Mouse (Mus musculus) midbrain, embryonic 11.5 days (tissue): ENCODE results near the gene Cyp27a1. TPM values are rescaled to one million over a fixed set of nuclear protein-coding genes. Genes with fewer than 3 reads are reported as not detected.

Experiments used
- ATAC-seq: fragments of 200-750 bp; cut with Nextera tagmentation; 2 replicates; pipeline ENCODE4 v1.8.0; 2017; ENCODE audit warnings: moderate TSS enrichment, moderate library complexity; ENCODE audit not compliant: low FRiP score
- DNase-seq: peaks from one replicate; pipeline ENCODE4 v3.0.0; 2015; ENCODE audit warnings: low spot score; ENCODE audit errors: missing footprints
- H3K27ac ChIP-seq: fragments of 300-500 bp; sonication (generic); 2 replicates; pipeline ENCODE4 v1.5.1; 2014; ENCODE audit warnings: low read depth, low read length
- H3K27me3 ChIP-seq: fragments of 300-500 bp; sonication (generic); 2 replicates; pipeline ENCODE4 v1.6.1; 2014; ENCODE audit warnings: mild to moderate bottlenecking, low read length, moderate library complexity, mixed read lengths; ENCODE audit not compliant: control insufficient read depth, insufficient read depth
- H3K36me3 ChIP-seq: fragments of 300-500 bp; sonication (generic); 2 replicates; pipeline ENCODE4 v1.6.1; 2014; ENCODE audit warnings: mild to moderate bottlenecking, low read length, moderate library complexity, mixed read lengths; ENCODE audit not compliant: control insufficient read depth, insufficient read depth
- H3K4me1 ChIP-seq: fragments of 300-500 bp; sonication (generic); 2 replicates; pipeline ENCODE4 v1.6.1; 2014; ENCODE audit warnings: low read length; ENCODE audit not compliant: control insufficient read depth, insufficient read depth
- H3K4me2 ChIP-seq: fragments of 300-500 bp; sonication (generic); 2 replicates; pipeline ENCODE4 v1.6.1; 2014; ENCODE audit warnings: mild to moderate bottlenecking, moderate library complexity
- H3K4me3 ChIP-seq: fragments of 300-500 bp; sonication (generic); 2 replicates; pipeline ENCODE4 v1.5.1; 2014; ENCODE audit warnings: low read depth, low read length
- H3K9ac ChIP-seq: fragments of 300-500 bp; sonication (generic); 2 replicates; pipeline ENCODE4 v1.6.1; 2014; ENCODE audit warnings: low read length
- H3K9me3 ChIP-seq: fragments of 300-500 bp; sonication (generic); 2 replicates; pipeline ENCODE4 v1.6.1; 2016; ENCODE audit warnings: low read length; ENCODE audit not compliant: control insufficient read depth
- WGBS: fragments of 180-500 bp; shearing (Covaris S2); extraction: QIAGEN DNeasy Blood & Tissue Kit; methylation state at CpG from one replicate; pipeline ENCODE4 v1.1.7; 2014; 5-methylcytosine and 5-hydroxymethylcytosine counted together
- polyA plus RNA-seq: library from polyadenylated mRNA; unstranded; fragments of >200 nt; fragmentation: Nextera tagmentation; extraction: Ambion mirVana; gene quantifications from 2 replicates; pipeline ENCODE4 v1.2.1, GENCODE M21; 2014

The Cyp27a1 gene
- polyA plus RNA-seq, 1 experiment from 2014 or later: 6.7 TPM

DNA sequence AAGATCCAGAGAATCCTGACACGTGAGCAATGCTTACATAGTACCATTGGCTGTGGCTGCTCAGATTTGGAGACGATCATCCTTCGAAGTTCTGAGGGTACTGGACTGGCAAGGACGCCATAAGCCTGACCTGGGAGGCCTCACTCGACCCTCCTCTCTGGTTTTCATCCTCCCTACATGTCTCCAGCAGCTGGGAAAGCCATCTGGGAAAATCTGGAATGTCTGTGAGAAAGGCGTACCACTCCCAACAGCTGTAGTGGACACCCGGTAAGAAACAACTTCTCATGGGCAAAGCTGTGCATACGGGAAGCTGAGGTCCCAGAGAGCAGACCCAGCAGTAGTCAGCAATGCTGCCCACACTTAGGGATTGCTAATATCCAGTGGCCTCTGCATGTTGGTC lies 38.8 kb downstream of the Cyp27a1 start:
- H3K27me3 ChIP-seq: peaks cover 2% of the 10 kb centered on the region; the same call in 1 of the 2 replicates
- 88% methylated on average over 8 of the region's 8 CpGs for WGBS
- no peak overlapping the region for H3K9ac ChIP-seq
- no peak overlapping the region for H3K4me2 ChIP-seq
- no peaks in the 10 kb centered on the region for H3K4me1 ChIP-seq
- ATAC-seq: no peak
- H3K27ac ChIP-seq: no peak overlapping the region
- H3K4me3 ChIP-seq: no peak overlapping the region
- DNase-seq: no peak
- H3K9me3 ChIP-seq: no peaks in the 10 kb centered on the region
- H3K36me3 ChIP-seq: no peaks in the 10 kb centered on the region

GRCm38 (mm10) chr1:74752833-74753232 lies 39.5 kb downstream of the Cyp27a1 start:
- no peaks in the 10 kb centered on the region for H3K4me1 ChIP-seq
- no peaks in the 10 kb centered on the region for H3K9me3 ChIP-seq
- H3K27ac ChIP-seq: no peak overlapping the region
- no peaks in the 10 kb centered on the region; the same call in 1 of the 2 replicates for H3K27me3 ChIP-seq
- DNase-seq: no peak
- ATAC-seq: no peak
- no peak overlapping the region for H3K9ac ChIP-seq
- H3K36me3 ChIP-seq: no peaks in the 10 kb centered on the region
- no peak overlapping the region for H3K4me3 ChIP-seq
- 94% methylated on average over 3 of the region's 3 CpGs for WGBS
- H3K4me2 ChIP-seq: no peak overlapping the region

- DNase-seq (no peak), ATAC-seq (no peak)
- Histone ChIP-seq H3K4me3 (no peak overlapping the region), H3K36me3 (no peaks in the 10 kb centered on the region), H3K4me2 (no peak overlapping the region), H3K9me3 (no peaks in the 10 kb centered on the region), H3K9ac (no peak overlapping the region), H3K27ac (no peak overlapping the region), H3K4me1 (no peaks in the 10 kb centered on the region), H3K27me3 (no peaks in the 10 kb centered on the region)
- 90% methylated on average over 8 of the region's 8 CpGs for WGBS
These were observed 40.0 kb downstream of the Cyp27a1 start for GRCm38 (mm10) chr1:74753266-74753974.

DNA sequence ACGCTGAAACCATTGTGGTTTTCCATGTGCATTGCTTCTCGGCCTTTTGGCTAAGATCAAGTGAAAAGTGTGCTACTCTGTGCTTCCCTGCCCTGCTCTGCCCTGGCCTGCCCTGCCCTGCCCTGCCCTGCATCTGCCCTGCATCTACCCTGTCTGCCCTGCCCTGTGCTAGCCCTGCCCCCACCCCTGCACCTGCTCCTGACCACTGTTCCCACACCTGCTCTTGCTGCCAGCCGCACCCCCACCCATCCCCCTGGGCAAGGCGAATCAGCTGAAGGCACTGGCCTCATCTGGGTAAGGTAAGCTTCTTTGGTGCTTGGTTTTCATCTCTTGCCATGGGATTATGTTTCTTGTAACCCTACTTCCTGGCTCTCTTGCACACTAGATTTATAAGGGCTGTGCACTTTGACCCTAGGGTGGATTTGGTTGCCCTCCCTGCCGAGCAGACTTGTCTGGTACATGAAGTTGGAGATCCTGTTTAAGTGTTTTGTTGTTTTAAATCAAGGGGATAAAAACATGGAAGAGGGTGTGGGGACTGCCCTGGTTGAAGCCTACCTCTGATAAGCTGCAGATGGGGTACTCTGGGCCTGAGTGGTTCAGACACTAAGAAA lies 40.9 kb downstream of the Cyp27a1 start:
- Histone ChIP-seq H3K9me3 (no peaks in the 10 kb centered on the region), H3K4me2 (no peak overlapping the region), H3K9ac (no peak overlapping the region), H3K27me3 (no peaks in the 10 kb centered on the region), H3K4me3 (no peak overlapping the region), H3K27ac (no peak overlapping the region), H3K36me3 (no peaks in the 10 kb centered on the region), H3K4me1 (no peaks in the 10 kb centered on the region)
- 68% methylated on average over 5 of the region's 5 CpGs for WGBS
- DNase-seq (no peak), ATAC-seq (no peak)

GRCm38 (mm10) chr1:74759773-74760172 lies 46.4 kb downstream of the Cyp27a1 start:
- DNase-seq: peak; percentile 86
- no peaks in the 10 kb centered on the region for H3K36me3 ChIP-seq
- WGBS: 29% methylated on average over 4 of the region's 4 CpGs
- H3K27ac ChIP-seq: no peak overlapping the region
- no peak overlapping the region for H3K9ac ChIP-seq
- H3K4me3 ChIP-seq: no peak overlapping the region
- no peak overlapping the region for H3K4me2 ChIP-seq
- no peaks in the 10 kb centered on the region; the same call in 1 of the 2 replicates for H3K27me3 ChIP-seq
- 0 out of 2 replicates have a peak, but pooled peaks have one; percentile 19 for ATAC-seq
- H3K4me1 ChIP-seq: no peaks in the 10 kb centered on the region
- H3K9me3 ChIP-seq: no peaks in the 10 kb centered on the region

GRCm38 (mm10) chr1:74763081-74763480 lies 49.7 kb downstream of the Cyp27a1 start:
- Histone ChIP-seq H3K4me1 (no peaks in the 10 kb centered on the region), H3K36me3 (no peaks in the 10 kb centered on the region), H3K4me3 (no peak overlapping the region), H3K27ac (no peak overlapping the region), H3K4me2 (no peak overlapping the region), H3K9ac (no peak overlapping the region), H3K9me3 (no peaks in the 10 kb centered on the region), H3K27me3 (peaks cover 6% of the 10 kb centered on the region)
- DNase-seq (peak; percentile 93), ATAC-seq (no peak)
- WGBS: 5% methylated on average over 6 of the region's 6 CpGs

DNA sequence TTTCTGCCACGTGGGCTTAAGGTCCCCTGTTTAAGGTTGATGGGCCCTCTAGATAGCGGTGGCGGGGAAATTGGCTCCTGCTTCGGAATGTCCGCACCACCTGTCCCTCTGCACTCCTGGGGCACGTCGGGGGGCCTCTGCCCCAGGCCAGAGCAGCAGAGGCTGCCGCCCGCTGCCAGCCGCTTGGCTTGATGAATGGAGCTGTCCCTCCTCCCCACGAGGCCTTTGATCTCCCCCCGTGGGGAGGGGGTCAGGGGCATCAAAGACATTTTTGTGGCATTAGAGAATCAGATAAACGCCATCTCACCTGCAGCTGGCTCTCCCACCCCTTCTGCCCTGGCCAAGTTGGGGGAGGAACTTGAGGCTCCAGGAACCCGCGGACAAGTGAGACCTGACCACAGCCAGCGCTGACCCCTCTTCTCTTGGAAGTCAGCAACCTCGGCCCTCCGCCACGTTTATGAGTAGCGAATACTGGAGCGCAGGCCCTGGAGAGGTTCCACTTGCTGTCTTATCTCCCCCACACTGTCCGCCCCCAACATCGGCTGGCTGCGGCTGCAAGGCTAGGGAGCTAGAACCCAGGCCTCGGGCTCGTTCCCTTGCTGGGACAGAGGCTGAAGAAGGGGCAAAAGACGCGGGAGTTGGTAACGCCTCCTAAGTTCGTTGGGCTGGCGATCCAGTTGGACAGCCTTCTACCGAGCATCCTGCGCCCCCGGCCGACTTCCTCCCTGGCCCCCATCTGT lies 57.5 kb downstream of the Cyp27a1 start:
- Histone ChIP-seq H3K36me3 (no peaks in the 10 kb centered on the region), H3K27ac (no peak overlapping the region), H3K9me3 (no peaks in the 10 kb centered on the region), H3K4me3 (peak overlapping the region; percentile 47), H3K4me2 (peak overlapping the region; percentile 74), H3K9ac (no peak overlapping the region), H3K27me3 (peaks cover 75% of the 10 kb centered on the region), H3K4me1 (peaks cover 22% of the 10 kb centered on the region)
- WGBS: under 1% methylated on average over 35 of the region's 35 CpGs
- ATAC-seq: no peak
- peak; percentile 95 for DNase-seq

DNA sequence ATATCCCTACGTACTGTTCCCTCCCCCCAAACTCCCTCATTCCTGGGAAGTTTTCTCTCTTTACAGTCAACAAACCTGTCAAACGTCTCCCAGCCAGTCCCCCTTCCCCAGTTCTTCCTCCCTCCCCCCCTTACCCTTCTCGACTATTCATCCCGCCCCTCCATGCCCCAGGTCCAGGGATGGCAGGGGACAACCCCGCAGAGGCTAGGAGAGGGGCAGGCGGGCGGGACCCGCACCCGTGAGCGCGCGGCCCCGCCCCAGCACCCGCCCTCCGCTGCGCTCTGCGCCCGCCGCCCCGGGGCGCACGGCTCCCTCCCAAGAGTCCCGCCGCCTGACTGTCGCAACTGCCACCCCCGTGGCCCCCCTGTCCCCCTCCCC lies 58.1 kb downstream of the Cyp27a1 start:
- Histone ChIP-seq H3K27ac (no peak overlapping the region), H3K4me3 (peak overlapping the region; percentile 47), H3K9ac (no peak overlapping the region), H3K36me3 (no peaks in the 10 kb centered on the region), H3K9me3 (no peaks in the 10 kb centered on the region), H3K4me1 (peaks cover 22% of the 10 kb centered on the region), H3K4me2 (peak overlapping the region; percentile 74), H3K27me3 (peaks cover 76% of the 10 kb centered on the region)
- DNase-seq: no peak
- WGBS: 1% methylated on average over 14 of the region's 26 CpGs
- no peak for ATAC-seq

- Histone ChIP-seq H3K4me1 (peaks cover 22% of the 10 kb centered on the region), H3K4me2 (peak within 1 kb of the TSS; percentile 74), H3K27me3 (peaks cover 78% of the 10 kb centered on the region), H3K4me3 (peak within 1 kb of the TSS; percentile 47), H3K36me3 (no peaks in the 10 kb centered on the region), H3K27ac (no peak within 1 kb of the TSS), H3K9me3 (no peaks in the 10 kb centered on the region), H3K9ac (peak within 1 kb of the TSS; percentile 44; the same call in 1 of the 2 replicates)
- DNase-seq (no peak), ATAC-seq (no peak)
- whole genome bisulfite sequencing: 0% methylated on average over 4 of the region's 8 CpGs
These were observed 58.3 kb downstream of the Cyp27a1 start, which contains the start of gene Wnt6 for GRCm38 (mm10) chr1:74771845-74771930. TSS of gene Wnt6 (plus strand) at chr1:74771892.
